Mouse (Mus musculus): ENCODE results near the gene AC109138.7. TPM values are rescaled to one million over a fixed set of nuclear protein-coding genes. Genes with fewer than 3 reads are reported as not detected.

The AC109138.7 gene
- polyA plus RNA-seq, 1 experiment from 2014 or later: not detected

- WGBS: 88% methylated on average over 7 of the region's 7 CpGs
- no peak overlapping the region for H3K9ac ChIP-seq (replicated peaks; ENCODE audit: low read depth, low read length)
- no peaks in the 10 kb centered on the region for H3K36me3 ChIP-seq (ENCODE audit: control insufficient read depth, insufficient read depth)
- H3K27ac ChIP-seq (ENCODE audit: low read length): no peak overlapping the region
- no peaks in the 10 kb centered on the region for H3K9me3 ChIP-seq (ENCODE audit: control insufficient read depth, low read length)
- H3K4me1 ChIP-seq (replicated peaks; ENCODE audit: control insufficient read depth, insufficient read depth, low read length): peaks cover 9% of the 10 kb centered on the region
- no peak overlapping the region for H3K4me3 ChIP-seq (replicated peaks; ENCODE audit: low read length)
- H3K27me3 ChIP-seq (replicated peaks; ENCODE audit: control insufficient read depth, insufficient read depth, low read length): no peaks in the 10 kb centered on the region
- no peak for ATAC-seq
- H3K4me2 ChIP-seq (ENCODE audit: low read length): no peak overlapping the region
Observed at GRCm38 (mm10) chr19:4254230-4254629, 40.1 kb downstream of the AC109138.7 start.

GRCm38 (mm10) chr19:4255583-4256162 lies 41.5 kb downstream of the AC109138.7 start:
- no peak overlapping the region for H3K4me3 ChIP-seq (replicated peaks; ENCODE audit: low read length)
- peaks cover 9% of the 10 kb centered on the region for H3K4me1 ChIP-seq (replicated peaks; ENCODE audit: control insufficient read depth, insufficient read depth, low read length)
- no peak overlapping the region for H3K27ac ChIP-seq (ENCODE audit: low read length)
- no peak overlapping the region for H3K9ac ChIP-seq (replicated peaks; ENCODE audit: low read depth, low read length)
- WGBS: 76% methylated on average over 11 of the region's 11 CpGs
- no peaks in the 10 kb centered on the region for H3K27me3 ChIP-seq (replicated peaks; ENCODE audit: control insufficient read depth, insufficient read depth, low read length)
- H3K9me3 ChIP-seq (ENCODE audit: control insufficient read depth, low read length): no peaks in the 10 kb centered on the region
- H3K4me2 ChIP-seq (ENCODE audit: low read length): no peak overlapping the region
- no peak for ATAC-seq
- H3K36me3 ChIP-seq (ENCODE audit: control insufficient read depth, insufficient read depth): no peaks in the 10 kb centered on the region

GRCm38 (mm10) chr19:4257216-4257896 lies 43.2 kb downstream of the AC109138.7 start:
- Histone ChIP-seq H3K4me2 (ENCODE audit: low read length) (peak overlapping the region; percentile 92), H3K4me1 (replicated peaks; ENCODE audit: control insufficient read depth, insufficient read depth, low read length) (peaks cover 9% of the 10 kb centered on the region), H3K9me3 (ENCODE audit: control insufficient read depth, low read length) (no peaks in the 10 kb centered on the region), H3K27ac (ENCODE audit: low read length) (no peak overlapping the region), H3K4me3 (replicated peaks; ENCODE audit: low read length) (peak overlapping the region; percentile 54), H3K27me3 (replicated peaks; ENCODE audit: control insufficient read depth, insufficient read depth, low read length) (no peaks in the 10 kb centered on the region), H3K9ac (replicated peaks; ENCODE audit: low read depth, low read length) (peak overlapping the region; percentile 59), H3K36me3 (ENCODE audit: control insufficient read depth, insufficient read depth) (no peaks in the 10 kb centered on the region)
- WGBS: under 1% methylated on average over 41 of the region's 41 CpGs
- ATAC-seq: peak; percentile 94

- Histone ChIP-seq H3K9me3 (ENCODE audit: control insufficient read depth, low read length) (no peaks in the 10 kb centered on the region), H3K4me1 (replicated peaks; ENCODE audit: control insufficient read depth, insufficient read depth, low read length) (peaks cover 9% of the 10 kb centered on the region), H3K9ac (replicated peaks; ENCODE audit: low read depth, low read length) (peak overlapping the region; percentile 59), H3K4me3 (replicated peaks; ENCODE audit: low read length) (peak overlapping the region; percentile 54), H3K36me3 (ENCODE audit: control insufficient read depth, insufficient read depth) (no peaks in the 10 kb centered on the region), H3K27me3 (replicated peaks; ENCODE audit: control insufficient read depth, insufficient read depth, low read length) (no peaks in the 10 kb centered on the region), H3K4me2 (ENCODE audit: low read length) (peak overlapping the region; percentile 92), H3K27ac (ENCODE audit: low read length) (no peak overlapping the region)
- 20% methylated on average over 12 of the region's 12 CpGs for WGBS
- no peak for ATAC-seq
Observed at GRCm38 (mm10) chr19:4257897-4258252, 43.7 kb downstream of the AC109138.7 start.

GRCm38 (mm10) chr19:4261038-4261698 lies 47.0 kb downstream of the AC109138.7 start:
- Histone ChIP-seq H3K9ac (replicated peaks; ENCODE audit: low read depth, low read length) (no peak overlapping the region), H3K27me3 (replicated peaks; ENCODE audit: control insufficient read depth, insufficient read depth, low read length) (no peaks in the 10 kb centered on the region), H3K9me3 (ENCODE audit: control insufficient read depth, low read length) (no peaks in the 10 kb centered on the region), H3K4me2 (ENCODE audit: low read length) (no peak overlapping the region), H3K36me3 (ENCODE audit: control insufficient read depth, insufficient read depth) (no peaks in the 10 kb centered on the region), H3K4me1 (replicated peaks; ENCODE audit: control insufficient read depth, insufficient read depth, low read length) (peaks cover 9% of the 10 kb centered on the region), H3K4me3 (replicated peaks; ENCODE audit: low read length) (no peak overlapping the region), H3K27ac (ENCODE audit: low read length) (no peak overlapping the region)
- WGBS: 51% methylated on average over 8 of the region's 8 CpGs
- no peak for ATAC-seq

- no peak overlapping the region for H3K27ac ChIP-seq (ENCODE audit: low read length)
- no peak overlapping the region for H3K9ac ChIP-seq (replicated peaks; ENCODE audit: low read depth, low read length)
- no peaks in the 10 kb centered on the region for H3K9me3 ChIP-seq (ENCODE audit: control insufficient read depth, low read length)
- ATAC-seq: no peak
- no peak overlapping the region for H3K4me2 ChIP-seq (ENCODE audit: low read length)
- H3K36me3 ChIP-seq (ENCODE audit: control insufficient read depth, insufficient read depth): no peaks in the 10 kb centered on the region
- 72% methylated on average over 6 of the region's 6 CpGs for WGBS
- no peak overlapping the region for H3K4me3 ChIP-seq (replicated peaks; ENCODE audit: low read length)
- H3K27me3 ChIP-seq (replicated peaks; ENCODE audit: control insufficient read depth, insufficient read depth, low read length): 0 out of 2 replicates have a peak, but pooled peaks cover 3% of the 10 kb centered on the region
- H3K4me1 ChIP-seq (replicated peaks; ENCODE audit: control insufficient read depth, insufficient read depth, low read length): peaks cover 3% of the 10 kb centered on the region
Observed at GRCm38 (mm10) chr19:4262756-4263155, 48.6 kb downstream of the AC109138.7 start.

GRCm38 (mm10) chr19:4263702-4264101 lies 49.5 kb downstream of the AC109138.7 start:
- Histone ChIP-seq H3K27ac (ENCODE audit: low read length) (no peak overlapping the region), H3K4me1 (replicated peaks; ENCODE audit: control insufficient read depth, insufficient read depth, low read length) (no peaks in the 10 kb centered on the region), H3K36me3 (ENCODE audit: control insufficient read depth, insufficient read depth) (no peaks in the 10 kb centered on the region), H3K4me3 (replicated peaks; ENCODE audit: low read length) (no peak overlapping the region), H3K9me3 (ENCODE audit: control insufficient read depth, low read length) (no peaks in the 10 kb centered on the region), H3K9ac (replicated peaks; ENCODE audit: low read depth, low read length) (no peak overlapping the region), H3K4me2 (ENCODE audit: low read length) (no peak overlapping the region), H3K27me3 (replicated peaks; ENCODE audit: control insufficient read depth, insufficient read depth, low read length) (0 out of 2 replicates have a peak, but pooled peaks cover 5% of the 10 kb centered on the region)
- no peak for ATAC-seq
- 69% methylated on average over 14 of the region's 14 CpGs for WGBS

GRCm38 (mm10) chr19:4264171-4264780 lies 50.1 kb downstream of the AC109138.7 start:
- H3K4me1 ChIP-seq (replicated peaks; ENCODE audit: control insufficient read depth, insufficient read depth, low read length): 0 out of 2 replicates have a peak, but pooled peaks cover 5% of the 10 kb centered on the region
- H3K9me3 ChIP-seq (ENCODE audit: control insufficient read depth, low read length): no peaks in the 10 kb centered on the region
- 0 out of 2 replicates have a peak, but pooled peaks cover 5% of the 10 kb centered on the region for H3K27me3 ChIP-seq (replicated peaks; ENCODE audit: control insufficient read depth, insufficient read depth, low read length)
- H3K9ac ChIP-seq (replicated peaks; ENCODE audit: low read depth, low read length): no peak overlapping the region
- H3K27ac ChIP-seq (ENCODE audit: low read length): no peak overlapping the region
- WGBS: 95% methylated on average over 6 of the region's 6 CpGs
- no peaks in the 10 kb centered on the region for H3K36me3 ChIP-seq (ENCODE audit: control insufficient read depth, insufficient read depth)
- H3K4me2 ChIP-seq (ENCODE audit: low read length): no peak overlapping the region
- no peak for ATAC-seq
- H3K4me3 ChIP-seq (replicated peaks; ENCODE audit: low read length): no peak overlapping the region

- Histone ChIP-seq H3K4me1 (replicated peaks; ENCODE audit: control insufficient read depth, insufficient read depth, low read length) (0 out of 2 replicates have a peak, but pooled peaks cover 5% of the 10 kb centered on the region), H3K27ac (ENCODE audit: low read length) (no peak overlapping the region), H3K4me3 (replicated peaks; ENCODE audit: low read length) (no peak overlapping the region), H3K4me2 (ENCODE audit: low read length) (no peak overlapping the region), H3K36me3 (ENCODE audit: control insufficient read depth, insufficient read depth) (no peaks in the 10 kb centered on the region), H3K9me3 (ENCODE audit: control insufficient read depth, low read length) (no peaks in the 10 kb centered on the region), H3K27me3 (replicated peaks; ENCODE audit: control insufficient read depth, insufficient read depth, low read length) (peaks cover 9% of the 10 kb centered on the region; the same call in 1 of the 2 replicates), H3K9ac (replicated peaks; ENCODE audit: low read depth, low read length) (no peak overlapping the region)
- 64% methylated on average over 4 of the region's 4 CpGs for WGBS
- no peak for ATAC-seq
Observed at GRCm38 (mm10) chr19:4265956-4266355, 51.8 kb downstream of the AC109138.7 start.
